Mouse (Mus musculus) kidney, embryonic 15.5 days (tissue): ENCODE data around the gene Cks1b. TPM values are rescaled to one million over a fixed set of nuclear protein-coding genes. Genes with fewer than 3 reads are reported as not detected.

ENCODE experiments used
- ATAC-seq: fragments of 200-750 bp; cut with Nextera tagmentation; replicated peaks from 2 replicates; pipeline ENCODE4 v1.8.0; 2017; ENCODE audit warnings: moderate TSS enrichment; ENCODE audit not compliant: low FRiP score
- H3K27ac ChIP-seq: fragments of 300-500 bp; sonication (generic); 2 replicates; pipeline ENCODE4 v1.5.1; 2015; ENCODE audit warnings: mild to moderate bottlenecking, inconsistent platforms
- H3K27me3 ChIP-seq: fragments of 300-500 bp; sonication (generic); 2 replicates; pipeline ENCODE4 v1.6.1; 2015; ENCODE audit warnings: inconsistent platforms
- H3K36me3 ChIP-seq: fragments of 300-500 bp; sonication (generic); 2 replicates; pipeline ENCODE4 v1.6.1; 2015; ENCODE audit warnings: inconsistent platforms
- H3K4me1 ChIP-seq: fragments of 300-500 bp; sonication (generic); 2 replicates; pipeline ENCODE4 v1.6.1; 2015; ENCODE audit warnings: inconsistent platforms
- H3K4me2 ChIP-seq: fragments of 300-500 bp; sonication (generic); 2 replicates; pipeline ENCODE4 v1.6.1; 2015; ENCODE audit warnings: moderate library complexity, mild to moderate bottlenecking, inconsistent platforms
- H3K4me3 ChIP-seq: fragments of 300-500 bp; sonication (generic); replicated peaks from 2 replicates; pipeline ENCODE4 v1.5.1; 2015; ENCODE audit warnings: mild to moderate bottlenecking, inconsistent platforms
- H3K9ac ChIP-seq: fragments of 300-500 bp; sonication (generic); 2 replicates; pipeline ENCODE4 v1.6.1; 2015; ENCODE audit warnings: mild to moderate bottlenecking, inconsistent platforms
- H3K9me3 ChIP-seq: fragments of 300-500 bp; sonication (generic); replicated peaks from 2 replicates; pipeline ENCODE4 v1.6.1; 2016; ENCODE audit warnings: inconsistent platforms
- WGBS: fragments of 180-500 bp; shearing (Covaris S2); methylation state at CpG from one replicate; pipeline ENCODE4 v1.1.7; 2015; ENCODE audit warnings: mixed read lengths; 5-methylcytosine and 5-hydroxymethylcytosine counted together
- polyA plus RNA-seq: library from polyadenylated mRNA; unstranded; fragments of >200 nt; fragmentation: Nextera tagmentation; extraction: Ambion mirVana; gene quantifications from 2 replicates; pipeline ENCODE4 v1.2.1, GENCODE M21; 2015

Gene Cks1b
- polyA plus RNA-seq, 1 experiment from 2014 or later: 518 TPM

- H3K9ac ChIP-seq: no peak overlapping the region
- H3K36me3 ChIP-seq: peaks cover 24% of the 10 kb centered on the region
- no peak overlapping the region for H3K4me3 ChIP-seq
- peaks cover 49% of the 10 kb centered on the region for H3K4me1 ChIP-seq
- H3K27ac ChIP-seq: no peak overlapping the region
- H3K4me2 ChIP-seq: no peak overlapping the region
- H3K27me3 ChIP-seq: no peaks in the 10 kb centered on the region
- H3K9me3 ChIP-seq: no peaks in the 10 kb centered on the region
- ATAC-seq: no peak
- WGBS: 84% methylated on average over 5 of the region's 5 CpGs
Observed at GRCm38 (mm10) chr3:89383651-89384255, 34.4 kb downstream of the Cks1b start.

- Histone ChIP-seq H3K9ac (no peak overlapping the region), H3K4me3 (no peak overlapping the region), H3K27ac (no peak overlapping the region), H3K9me3 (no peaks in the 10 kb centered on the region), H3K4me2 (no peak overlapping the region), H3K4me1 (peaks cover 50% of the 10 kb centered on the region), H3K27me3 (no peaks in the 10 kb centered on the region), H3K36me3 (peaks cover 24% of the 10 kb centered on the region)
- 82% methylated on average over 5 of the region's 5 CpGs for WGBS
- no peak for ATAC-seq
Observed at GRCm38 (mm10) chr3:89382950-89383349, 35.2 kb downstream of the Cks1b start.

GRCm38 (mm10) chr3:89382033-89382882 is 35.9 kb downstream of the Cks1b start:
- no peak overlapping the region for H3K4me2 ChIP-seq
- peaks cover 24% of the 10 kb centered on the region for H3K36me3 ChIP-seq
- H3K27me3 ChIP-seq: no peaks in the 10 kb centered on the region
- H3K4me1 ChIP-seq: peaks cover 49% of the 10 kb centered on the region
- H3K9ac ChIP-seq: no peak overlapping the region
- WGBS: 89% methylated on average over 9 of the region's 9 CpGs
- H3K27ac ChIP-seq: no peak overlapping the region
- no peaks in the 10 kb centered on the region for H3K9me3 ChIP-seq
- H3K4me3 ChIP-seq: no peak overlapping the region
- no peak for ATAC-seq

- no peaks in the 10 kb centered on the region for H3K9me3 ChIP-seq
- 80% methylated on average over 11 of the region's 11 CpGs for WGBS
- no peak overlapping the region for H3K4me3 ChIP-seq
- H3K4me2 ChIP-seq: no peak overlapping the region
- ATAC-seq: no peak
- H3K27me3 ChIP-seq: no peaks in the 10 kb centered on the region
- no peak overlapping the region for H3K9ac ChIP-seq
- H3K4me1 ChIP-seq: peaks cover 40% of the 10 kb centered on the region
- no peak overlapping the region for H3K27ac ChIP-seq
- H3K36me3 ChIP-seq: peaks cover 24% of the 10 kb centered on the region
Observed at GRCm38 (mm10) chr3:89381233-89381632, 37.0 kb downstream of the Cks1b start.

GRCm38 (mm10) chr3:89380711-89381110 is 37.5 kb downstream of the Cks1b start:
- no peaks in the 10 kb centered on the region for H3K9me3 ChIP-seq
- no peak overlapping the region for H3K4me3 ChIP-seq
- H3K9ac ChIP-seq: no peak overlapping the region
- ATAC-seq: no peak
- no peaks in the 10 kb centered on the region for H3K27me3 ChIP-seq
- 93% methylated on average over 18 of the region's 18 CpGs for WGBS
- no peak overlapping the region for H3K4me2 ChIP-seq
- no peak overlapping the region for H3K27ac ChIP-seq
- H3K4me1 ChIP-seq: peaks cover 37% of the 10 kb centered on the region
- peaks cover 24% of the 10 kb centered on the region for H3K36me3 ChIP-seq

GRCm38 (mm10) chr3:89380291-89380690 is 37.9 kb downstream of the Cks1b start:
- WGBS: 93% methylated on average over 14 of the region's 14 CpGs
- H3K4me1 ChIP-seq: peaks cover 33% of the 10 kb centered on the region
- no peak overlapping the region for H3K27ac ChIP-seq
- H3K36me3 ChIP-seq: peaks cover 24% of the 10 kb centered on the region
- no peak for ATAC-seq
- H3K4me2 ChIP-seq: no peak overlapping the region
- H3K27me3 ChIP-seq: no peaks in the 10 kb centered on the region
- no peaks in the 10 kb centered on the region for H3K9me3 ChIP-seq
- no peak overlapping the region for H3K9ac ChIP-seq
- H3K4me3 ChIP-seq: no peak overlapping the region

GRCm38 (mm10) chr3:89379388-89380131 is 38.6 kb downstream of the Cks1b start:
- Histone ChIP-seq H3K27ac (no peak overlapping the region), H3K4me2 (no peak overlapping the region), H3K4me1 (peaks cover 25% of the 10 kb centered on the region), H3K4me3 (no peak overlapping the region), H3K27me3 (no peaks in the 10 kb centered on the region), H3K9me3 (no peaks in the 10 kb centered on the region), H3K36me3 (peaks cover 24% of the 10 kb centered on the region), H3K9ac (no peak overlapping the region)
- 88% methylated on average over 31 of the region's 31 CpGs for WGBS
- ATAC-seq: no peak

GRCm38 (mm10) chr3:89378394-89379067 is 39.7 kb downstream of the Cks1b start:
- peak overlapping the region; percentile 85 for H3K4me2 ChIP-seq
- peak; percentile 92 for ATAC-seq
- peak overlapping the region; percentile 55 for H3K9ac ChIP-seq
- WGBS: under 1% methylated on average over 28 of the region's 29 CpGs
- no peaks in the 10 kb centered on the region for H3K9me3 ChIP-seq
- peaks cover 26% of the 10 kb centered on the region for H3K4me1 ChIP-seq
- peaks cover 24% of the 10 kb centered on the region for H3K36me3 ChIP-seq
- H3K4me3 ChIP-seq: peak overlapping the region; percentile 58
- H3K27ac ChIP-seq: peak overlapping the region; percentile 70
- no peaks in the 10 kb centered on the region for H3K27me3 ChIP-seq

- Histone ChIP-seq H3K27ac (peak overlapping the region; percentile 70), H3K4me3 (peak overlapping the region; percentile 58), H3K9me3 (no peaks in the 10 kb centered on the region), H3K9ac (0 out of 2 replicates have a peak overlapping the region, but pooled peaks have one; percentile 55), H3K27me3 (no peaks in the 10 kb centered on the region), H3K36me3 (peaks cover 24% of the 10 kb centered on the region), H3K4me1 (peaks cover 31% of the 10 kb centered on the region), H3K4me2 (peak overlapping the region; percentile 85)
- WGBS: 73% methylated on average over 4 of the region's 4 CpGs
- peak; percentile 8; the same call in 1 of the 2 replicates for ATAC-seq
Observed at GRCm38 (mm10) chr3:89377831-89378230, 40.4 kb downstream of the Cks1b start.

GRCm38 (mm10) chr3:89373581-89374231 is 44.5 kb downstream of the Cks1b start:
- H3K9me3 ChIP-seq: no peaks in the 10 kb centered on the region
- peaks cover 24% of the 10 kb centered on the region for H3K4me1 ChIP-seq
- H3K4me2 ChIP-seq: no peak overlapping the region
- no peak overlapping the region for H3K27ac ChIP-seq
- no peak overlapping the region for H3K4me3 ChIP-seq
- no peak for ATAC-seq
- no peak overlapping the region for H3K9ac ChIP-seq
- no peaks in the 10 kb centered on the region for H3K27me3 ChIP-seq
- H3K36me3 ChIP-seq: no peaks in the 10 kb centered on the region
- WGBS: 55% methylated on average over 5 of the region's 5 CpGs

GRCm38 (mm10) chr3:89367338-89367737 is 50.8 kb downstream of the Cks1b start:
- H3K9me3 ChIP-seq: no peaks in the 10 kb centered on the region
- H3K9ac ChIP-seq: no peak overlapping the region
- WGBS: 53% methylated on average over 11 of the region's 11 CpGs
- H3K36me3 ChIP-seq: no peaks in the 10 kb centered on the region
- peaks cover 26% of the 10 kb centered on the region for H3K4me1 ChIP-seq
- no peak overlapping the region for H3K27ac ChIP-seq
- H3K27me3 ChIP-seq: no peaks in the 10 kb centered on the region
- ATAC-seq: no peak
- H3K4me3 ChIP-seq: no peak overlapping the region
- no peak overlapping the region for H3K4me2 ChIP-seq
